Mouse (Mus musculus) olfactory bulb, adult 2 months (tissue): ENCODE results near the gene Erh.

Source experiments
- CTCF ChIP-seq: fragments of 200-500 bp; IDR thresholded peaks from 2 replicates; pipeline ENCODE4 v1.5.1; 2012; ENCODE audit warnings: low read depth, mild to moderate bottlenecking, low read length, moderate library complexity; ENCODE audit not compliant: insufficient read depth
- POLR2A ChIP-seq: fragments of 200-500 bp; IDR thresholded peaks from 2 replicates; pipeline ENCODE4 v1.6.1; 2012; ENCODE audit warnings: mild to moderate bottlenecking, low read depth, low read length, moderate library complexity; ENCODE audit not compliant: insufficient read depth

DNA sequence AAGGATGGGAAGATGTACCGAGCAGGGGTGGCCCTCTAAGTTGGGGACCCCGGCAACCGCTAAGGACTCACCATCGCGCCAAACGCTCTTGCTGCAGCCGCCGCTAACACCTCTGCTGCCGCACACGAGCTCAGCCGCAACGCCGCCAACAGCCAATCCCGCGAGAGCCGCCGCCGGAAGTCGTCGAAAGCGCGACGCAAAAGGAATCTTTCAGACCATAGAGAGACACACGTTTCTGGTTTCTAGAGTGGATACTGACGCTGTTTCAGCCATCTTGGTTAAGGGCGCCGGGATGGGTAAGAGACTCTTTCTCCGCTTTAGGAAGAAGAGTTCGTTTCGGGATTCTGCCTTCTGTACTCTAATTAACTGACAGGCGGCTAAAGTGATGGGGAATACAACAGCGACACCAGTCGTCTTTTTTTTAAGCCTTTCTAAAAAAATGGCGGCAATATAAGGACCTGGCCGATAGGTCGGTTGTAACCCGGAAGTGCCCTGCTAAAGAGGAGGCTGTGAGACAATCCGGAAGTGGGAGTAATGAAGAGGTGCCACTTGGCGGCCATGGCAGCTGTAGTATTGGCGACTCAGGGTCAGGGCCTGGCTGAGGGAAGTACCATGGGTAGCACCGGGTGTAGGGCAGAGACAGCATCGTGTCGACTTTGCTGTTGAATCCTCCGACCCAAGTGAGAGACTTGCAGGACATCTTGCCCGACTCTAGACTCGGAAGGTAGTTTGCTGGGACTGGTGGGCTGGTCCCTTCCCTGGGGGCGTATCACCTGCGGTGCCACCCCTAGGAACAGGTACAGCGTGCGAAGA is at the start of gene Erh, which contains the start of gene Slc39a9:
- TF ChIP-seq POLR2A (peak; percentile 56), CTCF (peak; percentile 24; the same call in 1 of the 2 replicates)
